Mouse (Mus musculus): ENCODE results near the gene Aff3. TPM values are rescaled to one million over a fixed set of nuclear protein-coding genes. Genes with fewer than 3 reads are reported as not detected.
"Not testable (repeated sequence)": the region's sequence is repeated elsewhere in the genome, so short reads cannot be mapped to it uniquely, and the experiment has no call there.

Gene Aff3
- total RNA-seq, 2 experiments from 2014 or later = 3.4 to 3.7 TPM

DNA sequence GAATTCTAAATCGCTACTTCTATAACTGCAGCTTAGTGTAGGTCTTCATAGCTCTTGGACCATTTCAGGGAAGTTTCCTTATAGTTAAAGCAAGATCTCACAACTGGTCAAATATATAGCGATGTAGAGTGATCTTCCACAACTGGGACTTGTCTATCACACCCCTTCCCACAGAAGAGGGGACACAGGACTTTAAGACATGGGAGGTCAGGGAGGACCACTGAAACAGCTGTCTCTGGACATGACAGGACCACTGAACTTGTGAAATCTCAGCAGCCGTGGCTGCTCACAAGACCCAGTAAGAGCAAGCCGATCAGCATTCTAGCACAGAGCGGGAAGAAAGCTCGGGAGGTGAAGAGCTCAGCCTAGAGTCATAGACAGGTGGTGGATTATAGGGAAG, 213.4 kb downstream of the Aff3 start:
- no peak for DNase-seq
- intact Hi-C loops (cut with DNase I; ENCODE audit: low total_unique reads) = no loop called here

DNA sequence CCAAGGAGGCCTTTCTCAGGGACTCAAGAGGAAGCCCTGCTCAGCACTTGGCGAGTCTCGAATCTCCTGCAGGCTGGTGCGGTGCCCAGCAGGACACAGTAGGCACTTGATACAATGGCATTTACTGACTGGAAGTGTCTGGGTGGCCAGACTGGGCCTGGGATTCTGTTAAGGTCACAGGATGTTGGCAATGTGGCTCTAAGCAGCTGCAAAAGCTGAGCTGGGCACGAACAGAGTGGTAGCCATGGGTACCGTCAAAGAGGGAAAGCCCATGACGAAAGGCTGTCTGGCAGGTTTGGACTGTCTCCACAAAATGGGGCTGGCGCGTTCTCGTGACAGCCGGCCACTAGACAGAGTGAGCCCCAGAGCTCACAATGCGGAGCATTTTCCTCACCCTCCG, 214.1 kb downstream of the Aff3 start:
- DNase-seq = peak; percentile 57
- intact Hi-C loops (cut with DNase I; ENCODE audit: low total_unique reads) = no loop called here

DNA sequence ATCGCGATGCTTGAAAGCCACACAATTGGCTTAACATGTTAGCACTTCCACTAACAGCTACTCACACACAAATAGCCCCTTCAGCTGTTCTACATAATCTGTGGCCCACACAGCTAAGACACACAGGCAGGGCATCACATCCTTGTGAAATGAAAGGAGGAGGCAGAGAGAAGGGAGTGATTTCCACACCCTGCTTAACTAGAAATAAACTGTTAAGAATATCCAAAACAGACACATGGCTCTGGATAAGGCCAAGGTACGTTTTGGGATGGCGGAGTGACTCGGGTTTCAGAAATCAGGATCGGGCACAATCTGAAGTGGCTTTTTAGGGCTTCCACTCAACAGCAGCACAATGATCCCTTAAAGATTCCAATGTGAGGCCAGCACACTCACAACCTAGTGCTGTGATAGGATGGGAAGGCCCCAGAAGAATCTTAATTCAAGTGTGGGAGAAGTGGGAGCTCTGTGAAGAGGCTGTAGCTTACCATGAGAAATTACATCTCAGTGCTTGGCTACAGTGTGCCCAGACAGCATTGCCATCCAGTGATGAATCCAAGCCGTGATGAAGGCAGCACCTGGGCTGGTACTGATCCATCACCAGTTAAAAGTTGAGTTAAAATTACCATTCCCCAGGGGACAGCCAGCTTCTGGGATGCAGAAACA, 214.8 kb downstream of the Aff3 start:
- DNase-seq = no peak
- intact Hi-C loops (cut with DNase I; ENCODE audit: low total_unique reads) = no loop called here

DNA sequence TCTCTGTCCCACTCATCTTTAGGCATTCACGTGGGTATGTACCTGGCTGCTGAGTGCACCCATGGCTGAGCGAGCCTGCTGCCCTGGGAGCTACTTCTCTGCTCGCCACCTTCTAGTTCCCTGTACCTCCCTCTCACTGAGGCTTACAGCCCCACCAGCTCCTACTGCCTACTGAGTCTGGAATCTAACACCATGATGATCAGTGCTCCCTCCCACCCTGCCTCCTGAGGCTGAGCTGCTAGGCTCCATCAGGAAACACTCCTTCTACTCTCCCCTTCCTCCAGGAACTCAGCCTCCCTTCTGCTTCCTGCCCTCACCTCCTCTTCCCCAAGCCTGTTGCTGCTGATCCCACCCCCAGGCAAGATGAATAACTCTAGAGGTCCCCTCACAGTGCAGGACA, 215.9 kb downstream of the Aff3 start:
- no peak for DNase-seq
- intact Hi-C loops (cut with DNase I; ENCODE audit: low total_unique reads) = no loop called here

DNA sequence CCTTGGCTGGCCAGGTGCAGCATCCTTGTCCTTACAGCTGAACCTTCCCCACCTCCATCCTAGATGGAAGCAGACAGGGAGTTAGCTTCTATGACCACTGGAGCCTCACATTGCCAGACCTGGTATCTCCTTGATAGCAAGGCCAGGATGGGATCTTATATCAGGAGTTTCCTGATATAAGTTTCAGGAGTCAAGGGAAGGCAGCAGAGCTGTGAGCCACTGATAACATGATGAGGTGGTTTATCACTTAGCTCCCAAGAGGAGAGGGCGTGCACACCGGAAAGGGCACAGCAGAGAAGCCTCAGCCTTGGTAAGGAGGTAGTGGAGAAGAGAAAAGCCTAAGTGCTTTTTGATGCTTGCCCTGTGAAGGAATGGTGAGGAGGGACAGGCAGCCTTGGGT, 217.2 kb downstream of the Aff3 start:
- no peak for DNase-seq
- intact Hi-C loops (cut with DNase I; ENCODE audit: low total_unique reads) = no loop called here

DNA sequence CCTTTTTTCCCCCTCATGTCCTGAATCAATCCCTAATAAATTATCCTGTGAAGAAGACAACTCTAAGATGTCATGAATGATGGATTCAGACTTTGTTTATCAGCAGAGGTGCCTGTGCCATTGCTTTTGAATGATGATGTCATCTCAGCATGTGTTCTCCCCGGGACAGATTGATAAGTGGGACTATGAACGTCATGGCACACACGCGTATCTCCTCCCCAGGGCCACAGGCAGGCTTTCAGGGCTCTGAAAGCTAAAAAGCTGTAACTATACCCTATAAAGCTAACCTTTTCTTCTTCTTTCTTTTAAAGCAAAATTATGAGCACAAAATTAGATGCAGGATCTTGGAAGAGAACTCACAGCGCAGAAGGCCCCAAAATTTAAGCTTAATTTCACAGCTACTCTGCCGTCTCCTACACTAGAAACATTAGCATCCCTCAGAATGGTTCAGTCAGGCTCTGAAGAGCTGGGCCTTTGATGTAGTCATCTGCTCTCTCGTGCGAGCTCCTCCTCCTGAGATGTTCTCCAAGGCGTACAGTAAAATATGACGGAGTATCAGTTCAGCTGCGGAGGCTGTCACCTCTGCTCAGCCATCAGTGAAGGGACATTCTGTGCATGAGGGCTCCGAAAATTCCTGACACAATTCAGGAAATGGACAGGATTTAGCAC, 218.5 kb downstream of the Aff3 start:
- no peak for DNase-seq
- intact Hi-C loops (cut with DNase I; ENCODE audit: low total_unique reads) = no loop called here

DNA sequence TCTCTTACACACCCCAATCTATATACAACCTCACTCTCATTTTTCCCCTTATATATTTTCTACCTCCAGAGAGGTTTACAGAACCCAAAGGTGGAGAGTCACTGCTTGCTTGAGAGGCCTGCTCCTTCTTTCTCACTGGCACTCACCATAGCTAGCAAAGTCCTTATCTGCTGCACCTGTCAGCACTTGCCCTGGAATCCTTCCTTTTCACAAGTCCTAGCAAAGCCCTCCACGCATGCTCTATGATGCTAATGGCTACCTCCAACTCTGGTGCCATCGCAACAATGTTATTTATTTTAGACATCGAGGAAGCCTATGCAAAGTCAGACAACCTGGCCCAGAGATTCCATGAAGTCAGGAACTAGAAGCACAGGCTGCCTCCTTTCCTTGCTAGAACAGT, 221.9 kb downstream of the Aff3 start:
- intact Hi-C loops (cut with DNase I; ENCODE audit: low total_unique reads) = no loop called here
- DNase-seq = no peak

DNA sequence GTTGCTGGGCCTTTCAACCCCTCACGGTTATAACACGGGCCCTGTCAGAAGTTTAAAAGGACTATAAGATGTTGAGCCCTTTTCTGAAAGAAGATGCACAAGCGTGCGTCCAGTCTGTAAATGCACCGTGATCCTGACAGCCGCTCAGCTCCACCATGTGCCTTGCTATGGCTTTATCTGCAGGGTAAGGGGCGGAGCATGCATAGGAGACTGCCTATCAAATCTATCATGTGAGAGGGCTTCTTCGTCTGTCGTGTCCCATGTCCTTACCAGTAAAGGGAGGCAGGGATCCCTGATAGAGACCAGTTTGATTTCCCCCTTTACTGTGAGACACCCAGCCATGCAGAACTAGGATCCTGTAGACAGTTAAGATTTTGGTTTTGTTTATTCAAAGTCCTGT, 222.3 kb downstream of the Aff3 start:
- no peak for DNase-seq
- intact Hi-C loops (cut with DNase I; ENCODE audit: low total_unique reads) = no loop called here

DNA sequence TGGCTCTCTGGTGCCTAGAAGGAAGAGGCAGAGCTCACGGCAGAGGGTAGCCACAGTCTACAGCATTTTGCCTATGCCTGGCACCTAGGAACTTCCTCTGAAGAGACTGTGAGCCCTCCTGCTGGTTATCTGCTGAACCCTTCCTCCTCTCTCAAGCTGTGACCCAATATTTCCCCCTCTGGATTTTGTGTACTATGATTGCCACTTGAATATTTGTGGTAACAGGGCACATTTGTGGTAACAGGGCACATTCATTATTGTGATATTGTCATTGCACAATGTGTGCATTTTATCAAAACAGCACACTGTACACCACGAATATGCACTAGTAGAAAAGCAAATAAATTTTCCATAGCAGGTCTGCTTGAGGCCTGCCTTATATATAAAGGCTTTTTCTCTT, 223.0 kb downstream of the Aff3 start:
- intact Hi-C loops (cut with DNase I; ENCODE audit: low total_unique reads) = no loop called here
- no peak for DNase-seq

DNA sequence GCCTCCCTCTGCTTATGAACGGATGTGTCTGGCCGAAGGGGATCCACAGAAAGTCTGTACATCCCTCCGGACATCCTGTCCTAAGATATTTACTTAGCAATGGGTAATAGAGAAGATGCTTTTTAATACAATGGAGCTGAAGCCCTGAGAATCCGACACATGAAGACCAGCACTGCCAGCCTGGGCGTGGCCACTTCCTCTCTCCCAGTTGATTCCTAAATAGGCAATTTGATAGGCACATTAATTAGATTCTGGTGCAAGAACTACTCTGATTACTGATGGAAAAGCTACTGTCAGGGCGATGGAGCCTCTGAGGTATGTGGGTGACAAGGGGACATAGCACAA, 224.3 kb downstream of the Aff3 start:
- intact Hi-C loops (cut with DNase I; ENCODE audit: low total_unique reads) = no loop called here
- DNase-seq = no peak

DNA sequence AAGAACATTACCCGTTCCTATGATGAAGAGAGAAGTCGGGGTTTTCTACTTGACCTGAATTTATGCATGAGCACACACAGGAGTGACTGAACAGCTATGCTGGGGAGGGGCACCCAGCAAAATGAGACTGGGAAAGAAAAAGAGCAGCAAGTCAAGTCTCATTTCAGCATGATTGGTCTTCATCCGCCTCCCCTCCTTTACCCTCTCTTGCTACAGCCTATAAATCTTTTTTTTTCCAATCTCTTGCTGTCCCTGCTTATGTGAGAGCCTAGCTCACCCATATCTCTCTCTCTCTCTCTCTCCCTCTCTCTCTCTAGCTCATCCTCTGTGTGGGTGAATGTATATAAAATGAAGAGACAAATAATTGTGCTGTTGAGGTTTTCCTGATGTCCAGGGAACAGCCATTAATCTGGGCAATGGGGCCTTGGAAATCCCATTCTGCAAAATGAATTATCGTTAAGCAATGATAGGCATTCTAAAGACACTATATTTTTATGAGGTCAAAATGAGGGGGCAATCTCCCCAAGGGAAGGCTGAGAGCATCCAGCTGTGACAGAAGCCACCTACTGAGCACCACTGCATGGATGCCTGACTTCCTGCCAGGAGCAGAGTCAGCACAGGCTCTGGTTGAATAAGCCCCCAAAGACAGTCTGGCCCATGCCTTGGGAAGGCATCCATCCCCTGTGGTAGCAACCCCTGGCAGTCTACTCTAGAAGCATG, 224.8 kb downstream of the Aff3 start:
- intact Hi-C loops (cut with DNase I; ENCODE audit: low total_unique reads) = no loop called here
- no peak for DNase-seq

DNA sequence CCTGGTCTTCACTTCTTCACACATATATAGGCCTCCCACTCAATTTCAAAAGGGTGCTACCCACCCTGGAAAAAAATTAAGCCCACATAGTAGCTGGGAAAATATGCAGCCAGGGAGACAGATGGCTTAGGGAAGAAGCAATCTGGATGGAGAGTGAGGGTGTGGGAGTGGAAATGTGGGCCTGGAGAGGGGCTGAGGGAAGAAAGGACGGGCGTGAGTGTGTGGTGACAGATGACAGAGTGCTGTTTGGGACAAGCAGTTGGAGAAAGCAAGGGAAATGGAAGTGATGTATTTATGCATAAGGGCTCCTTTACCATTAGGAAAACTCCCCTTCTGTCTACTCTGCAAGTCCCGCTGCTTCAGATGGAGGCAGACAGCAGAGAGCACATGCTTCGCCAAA, 226.3 kb downstream of the Aff3 start:
- intact Hi-C loops (cut with DNase I; ENCODE audit: low total_unique reads) = no loop called here
- no peak for DNase-seq

DNA sequence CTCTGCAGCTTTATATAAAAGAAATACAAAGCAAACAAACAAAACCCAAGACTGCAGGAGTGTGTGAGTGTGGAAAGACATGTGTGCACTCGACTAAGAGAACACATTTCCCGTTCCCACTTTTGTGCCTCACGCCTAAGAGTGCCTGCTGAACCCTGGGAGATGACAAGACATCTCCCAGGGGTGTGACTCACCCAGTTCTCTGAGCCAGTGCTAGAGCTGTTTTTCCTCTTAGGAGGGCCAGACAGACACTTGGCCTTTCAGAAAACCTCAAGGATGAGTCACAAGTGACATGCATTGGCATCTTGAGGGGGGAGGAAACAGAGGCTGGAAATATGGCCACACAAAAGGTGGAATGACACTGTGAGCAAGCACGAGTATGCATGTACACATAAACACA, 227.1 kb downstream of the Aff3 start:
- intact Hi-C loops (cut with DNase I; ENCODE audit: low total_unique reads) = no loop called here
- peak; percentile 31 for DNase-seq

DNA sequence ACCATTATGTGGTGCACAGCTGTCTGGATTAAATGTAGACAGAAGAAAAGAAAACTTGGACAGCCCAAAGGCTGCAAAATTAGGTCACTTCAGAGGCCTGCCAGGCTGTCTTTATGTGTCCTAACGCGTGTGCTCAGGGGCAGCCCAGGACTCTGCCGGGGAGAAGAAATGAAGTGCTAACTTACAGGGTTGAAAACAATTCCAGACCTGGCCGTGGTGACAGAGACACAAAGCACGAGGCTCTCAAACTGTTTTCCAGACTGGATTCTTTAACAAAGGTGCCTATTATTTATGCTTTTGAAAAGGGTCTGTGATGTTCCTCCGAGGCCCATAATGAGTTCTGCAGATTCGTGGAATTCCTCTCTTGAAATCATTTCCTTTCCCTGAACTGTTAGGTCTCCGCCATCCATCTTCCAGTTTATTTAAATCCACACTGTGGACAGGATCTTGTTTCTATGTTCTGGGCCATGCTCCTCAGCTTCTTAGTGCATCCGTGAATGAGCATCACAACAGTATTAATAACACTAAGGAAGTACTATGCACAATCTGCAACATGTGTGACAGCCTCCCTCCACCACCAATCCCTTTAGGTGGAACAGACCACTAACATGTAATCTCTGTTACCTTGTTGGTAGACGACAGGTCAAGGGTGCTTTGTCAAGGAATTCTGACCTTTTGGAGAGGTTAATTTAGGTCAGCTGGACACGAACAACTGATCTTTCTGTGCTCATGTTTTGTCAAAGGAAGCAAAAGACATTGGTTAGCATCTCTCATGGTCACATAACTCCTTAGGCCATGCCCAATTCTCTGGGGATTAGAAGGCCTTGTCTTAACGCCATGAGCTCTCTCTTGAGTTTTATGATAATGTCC, 228.0 kb downstream of the Aff3 start:
- peak; percentile 32 for DNase-seq

DNA sequence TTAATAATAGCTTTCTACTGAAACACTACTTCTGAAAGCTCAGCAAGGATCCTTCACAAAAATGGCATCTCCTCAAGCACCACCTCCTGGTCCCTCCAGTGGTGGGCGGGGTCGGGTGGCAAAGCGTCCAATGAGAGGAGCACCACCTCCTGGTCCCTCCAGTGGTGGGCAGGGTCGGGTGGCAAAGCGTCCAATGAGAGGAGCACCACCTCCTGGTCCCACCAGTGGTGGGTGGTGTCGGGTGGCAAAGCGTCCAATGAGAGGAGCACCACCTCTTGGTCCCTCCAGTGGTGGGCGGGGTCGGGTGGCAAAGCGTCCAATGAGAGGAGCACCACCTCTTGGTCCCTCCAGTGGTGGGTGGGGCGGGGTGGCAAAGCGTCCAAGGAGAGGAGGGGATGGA, 234.4 kb downstream of the Aff3 start:
- intact Hi-C loops (cut with DNase I; ENCODE audit: low total_unique reads); DNase-seq: not testable (repeated sequence)

More for the DNA sequence above, 228.0 kb downstream of the Aff3 start:
- intact Hi-C loops (cut with DNase I; ENCODE audit: low total_unique reads) = no loop called here

DNA sequence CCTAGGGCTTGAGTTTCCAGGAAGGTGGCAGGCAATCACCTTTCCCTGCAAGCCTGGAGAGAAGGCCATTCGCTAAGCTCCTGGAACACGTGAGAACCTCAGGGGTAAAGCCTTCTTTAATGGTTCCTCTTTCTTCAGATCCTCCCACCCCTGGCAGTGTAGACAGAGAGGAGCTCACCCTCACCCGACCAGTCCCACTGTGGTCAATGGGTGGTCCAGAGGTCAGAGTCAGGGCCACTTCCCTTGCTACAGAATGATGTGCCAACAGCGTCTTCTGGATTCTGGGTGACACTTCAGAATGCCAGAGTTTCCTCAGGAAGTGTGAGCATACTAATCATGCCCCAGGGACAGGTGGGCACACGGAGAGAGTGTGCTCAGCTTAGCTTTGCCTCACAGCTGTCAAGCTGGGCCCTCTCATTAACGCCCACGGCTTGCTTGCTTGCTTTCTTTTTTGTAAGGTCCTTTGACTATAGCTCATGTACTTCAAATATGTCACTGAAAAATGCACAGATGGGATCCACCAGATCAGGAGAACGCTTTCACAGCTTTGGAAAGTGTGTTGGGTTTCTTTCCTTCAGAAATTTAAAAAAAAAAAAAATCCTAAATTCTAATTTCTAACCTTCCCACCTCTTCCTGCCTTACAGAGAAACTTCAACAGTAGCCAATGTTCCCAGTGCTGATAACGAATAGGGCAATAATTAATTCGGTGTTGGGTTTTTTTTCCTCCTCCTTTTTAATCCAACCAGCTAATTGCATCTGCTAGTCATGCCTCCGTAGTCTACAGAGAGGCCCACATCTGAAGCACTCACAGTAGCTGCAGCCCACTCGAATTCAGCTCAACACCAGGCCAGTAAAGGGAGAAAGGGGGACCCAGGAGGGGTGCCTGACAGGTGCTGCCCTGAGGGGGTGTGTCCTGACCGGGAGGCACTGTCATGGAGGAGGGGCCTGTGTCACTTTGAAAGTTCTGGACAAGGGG, 235.8 kb downstream of the Aff3 start:
- intact Hi-C loops (cut with DNase I; ENCODE audit: low total_unique reads) = no loop called here
- no peak for DNase-seq

DNA sequence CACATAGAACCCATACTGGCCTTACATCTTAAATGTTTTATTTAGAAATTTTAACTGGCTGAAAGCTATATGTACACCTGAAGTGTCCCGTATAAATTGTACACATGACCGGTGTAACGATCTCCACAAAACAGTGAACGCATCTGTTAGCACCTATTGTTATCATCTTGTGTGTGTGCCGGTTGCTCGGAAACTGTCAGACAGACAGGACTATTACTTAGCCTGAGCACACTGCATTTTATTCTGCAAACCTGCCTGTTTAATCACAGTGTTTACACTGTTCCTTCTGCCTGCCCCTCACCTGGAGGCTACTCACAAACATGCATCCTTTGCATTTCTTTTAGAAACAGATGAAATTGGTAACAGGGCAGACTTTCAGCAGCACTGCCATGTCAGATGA, 241.8 kb downstream of the Aff3 start:
- intact Hi-C loops (cut with DNase I; ENCODE audit: low total_unique reads) = no loop called here
- no peak for DNase-seq

DNA sequence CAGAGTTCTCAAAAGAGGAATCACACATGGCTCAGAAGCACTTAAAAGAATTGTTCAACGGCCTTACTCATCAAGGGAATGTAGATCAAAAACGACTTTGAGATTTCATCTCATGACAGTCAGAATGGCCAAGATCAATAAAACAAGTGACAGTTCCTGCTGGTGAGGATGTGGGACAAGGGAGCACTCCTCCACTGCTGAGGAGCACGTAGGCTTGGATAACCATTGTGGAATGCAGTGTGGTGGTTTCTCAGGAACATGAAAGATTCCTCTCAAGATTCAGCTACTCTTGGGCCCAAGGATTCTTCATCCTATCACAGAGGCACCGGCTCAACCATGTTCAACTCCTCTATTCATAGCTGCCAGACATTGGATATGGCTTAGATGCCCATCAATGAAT, 245.4 kb downstream of the Aff3 start:
- DNase-seq = no peak
- intact Hi-C loops (cut with DNase I; ENCODE audit: low total_unique reads) = no loop called here

Data from gastrocnemius, postnatal 14 days (tissue).